Mouse (Mus musculus) lung, embryonic 14.5 days (tissue): ENCODE data around the gene Kcng3. TPM values are rescaled to one million over a fixed set of nuclear protein-coding genes. Genes with fewer than 3 reads are reported as not detected.

Experiments used
- ATAC-seq: fragments of 200-750 bp; cut with Nextera tagmentation; 2 replicates; pipeline ENCODE4 v1.8.0; 2017; ENCODE audit warnings: mild to moderate bottlenecking, moderate TSS enrichment, moderate library complexity; ENCODE audit not compliant: insufficient read depth
- DNase-seq: peaks from one replicate; pipeline ENCODE4 v3.0.0-alpha.2; 2015
- H3K27ac ChIP-seq: fragments of 300-500 bp; sonication (generic); 2 replicates; pipeline ENCODE4 v1.5.1; 2014; ENCODE audit warnings: low read depth, mild to moderate bottlenecking, moderate library complexity
- H3K27me3 ChIP-seq: fragments of 300-500 bp; sonication (generic); 2 replicates; pipeline ENCODE4 v1.6.1; 2014; ENCODE audit warnings: low read length, control low read depth; ENCODE audit not compliant: insufficient read depth
- H3K36me3 ChIP-seq: fragments of 300-500 bp; sonication (generic); 2 replicates; pipeline ENCODE4 v1.6.1; 2014; ENCODE audit warnings: control low read depth; ENCODE audit not compliant: insufficient read depth
- H3K4me1 ChIP-seq: fragments of 300-500 bp; sonication (generic); 2 replicates; pipeline ENCODE4 v1.6.1; 2014; ENCODE audit warnings: antibody characterized with exemption, control low read depth; ENCODE audit not compliant: insufficient read depth
- H3K4me2 ChIP-seq: fragments of 300-500 bp; sonication (generic); 2 replicates; pipeline ENCODE4 v1.6.1; 2014; ENCODE audit warnings: mild to moderate bottlenecking
- H3K4me3 ChIP-seq: fragments of 300-500 bp; sonication (generic); 2 replicates; pipeline ENCODE4 v1.5.1; 2014; ENCODE audit warnings: low read depth, low read length
- H3K9ac ChIP-seq: fragments of 300-500 bp; sonication (generic); 2 replicates; pipeline ENCODE4 v1.6.1; 2014
- H3K9me3 ChIP-seq: fragments of 300-500 bp; sonication (generic); 2 replicates; pipeline ENCODE4 v1.6.1; 2016; ENCODE audit warnings: low read depth, low read length, control low read depth
- CTCF ChIP-seq: IDR thresholded peaks from 2 replicates; pipeline ENCODE4 v1.5.1; 2016; ENCODE audit warnings: antibody characterized with exemption, low read depth
- WGBS: fragments of 180-500 bp; shearing (Covaris S2); extraction: QIAGEN DNeasy Blood & Tissue Kit; methylation state at CpG from one replicate; pipeline ENCODE4 v1.1.7; 2014; 5-methylcytosine and 5-hydroxymethylcytosine counted together
- polyA plus RNA-seq: library from polyadenylated mRNA; unstranded; fragments of >200 nt; fragmentation: Nextera tagmentation; extraction: Ambion mirVana; gene quantifications from 2 replicates; pipeline ENCODE4 v1.2.1, GENCODE M21; 2014

Gene Kcng3
- polyA plus RNA-seq, 1 experiment from 2014 or later, result not detected

DNA sequence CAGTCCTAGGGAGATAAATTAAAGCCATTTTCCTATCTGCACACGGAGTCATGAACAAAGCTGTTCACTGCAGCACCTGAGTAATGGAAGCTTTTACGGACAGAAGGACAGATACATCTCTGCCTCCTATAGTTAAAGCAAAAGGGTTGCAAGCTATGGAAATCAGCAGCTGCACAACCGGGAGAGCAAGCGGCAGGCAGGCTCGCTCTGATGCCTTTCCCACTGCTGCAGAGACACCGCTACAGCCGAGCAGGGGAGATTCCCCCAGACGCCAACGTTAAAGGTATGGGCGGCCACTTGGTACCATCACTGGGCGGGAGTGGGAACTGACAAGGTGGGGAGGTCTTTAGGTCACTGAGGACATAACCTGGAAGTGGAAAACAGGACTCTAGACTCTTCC, 17.8 kb downstream of the Kcng3 start:
- Histone ChIP-seq H3K27me3 (no peaks in the 10 kb centered on the region), H3K4me2 (peak overlapping the region; percentile 29; the same call in 1 of the 2 replicates), H3K4me3 (no peak overlapping the region), H3K9me3 (peaks cover 4% of the 10 kb centered on the region; the same call in 1 of the 2 replicates), H3K4me1 (no peaks in the 10 kb centered on the region), H3K9ac (no peak overlapping the region), H3K27ac (no peak overlapping the region), H3K36me3 (no peaks in the 10 kb centered on the region)
- DNase-seq (no peak), ATAC-seq (no peak)
- WGBS, result 28% methylated on average over 11 of the region's 11 CpGs
- no peak for TF ChIP-seq CTCF

DNA sequence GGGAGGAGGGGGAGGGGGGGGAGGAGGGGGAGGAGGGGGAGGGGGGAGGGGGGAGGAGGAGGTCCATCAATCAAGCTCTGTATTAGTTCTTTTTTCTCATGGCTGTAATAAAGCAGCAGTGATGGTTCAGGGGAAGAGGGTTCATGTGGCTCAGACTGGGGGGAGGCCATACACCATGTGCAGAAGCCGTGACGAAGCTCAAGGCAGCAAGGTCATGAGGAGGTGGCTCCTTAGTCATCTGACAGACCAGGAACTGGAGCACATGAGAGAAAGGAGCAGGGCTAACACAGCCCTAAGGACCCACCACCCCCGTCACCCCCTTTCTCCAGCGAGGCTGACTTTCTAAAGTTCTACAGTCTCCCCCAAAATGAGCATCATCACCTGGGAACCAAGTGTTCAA, 22.2 kb downstream of the Kcng3 start:
- Histone ChIP-seq H3K27ac (no peak overlapping the region), H3K9me3 (peaks cover 4% of the 10 kb centered on the region; the same call in 1 of the 2 replicates), H3K36me3 (no peaks in the 10 kb centered on the region), H3K4me1 (no peaks in the 10 kb centered on the region), H3K4me2 (no peak overlapping the region), H3K27me3 (no peaks in the 10 kb centered on the region), H3K9ac (no peak overlapping the region), H3K4me3 (no peak overlapping the region)
- no peak for TF ChIP-seq CTCF
- DNase-seq (no peak), ATAC-seq (no peak)
- 76% methylated on average over 4 of the region's 4 CpGs for WGBS

DNA sequence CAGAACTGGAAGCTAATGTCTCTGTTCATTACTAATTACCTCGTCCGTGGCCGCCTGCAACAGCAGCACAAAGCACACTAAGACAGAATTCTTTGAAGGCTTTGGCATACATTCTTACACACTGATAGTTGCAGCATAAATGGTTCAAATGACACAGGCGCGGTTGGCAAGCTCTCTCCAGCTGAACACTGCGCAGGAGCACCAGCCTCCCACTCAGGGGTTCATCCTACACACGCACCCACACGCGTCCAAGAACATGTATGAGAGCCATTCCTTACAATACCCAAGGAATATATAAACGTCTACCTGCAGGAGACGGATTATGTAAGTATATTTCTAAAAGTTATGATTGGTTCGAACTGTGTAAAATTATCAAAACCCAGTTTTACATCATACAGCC, 30.7 kb downstream of the Kcng3 start:
- Histone ChIP-seq H3K9me3 (no peaks in the 10 kb centered on the region), H3K4me3 (no peak overlapping the region), H3K27ac (no peak overlapping the region), H3K27me3 (no peaks in the 10 kb centered on the region), H3K9ac (no peak overlapping the region), H3K36me3 (no peaks in the 10 kb centered on the region), H3K4me1 (no peaks in the 10 kb centered on the region), H3K4me2 (no peak overlapping the region)
- DNase-seq, result no peak
- ATAC-seq, result no peak
- TF ChIP-seq CTCF, result no peak
- 82% methylated on average over 12 of the region's 12 CpGs for WGBS

DNA sequence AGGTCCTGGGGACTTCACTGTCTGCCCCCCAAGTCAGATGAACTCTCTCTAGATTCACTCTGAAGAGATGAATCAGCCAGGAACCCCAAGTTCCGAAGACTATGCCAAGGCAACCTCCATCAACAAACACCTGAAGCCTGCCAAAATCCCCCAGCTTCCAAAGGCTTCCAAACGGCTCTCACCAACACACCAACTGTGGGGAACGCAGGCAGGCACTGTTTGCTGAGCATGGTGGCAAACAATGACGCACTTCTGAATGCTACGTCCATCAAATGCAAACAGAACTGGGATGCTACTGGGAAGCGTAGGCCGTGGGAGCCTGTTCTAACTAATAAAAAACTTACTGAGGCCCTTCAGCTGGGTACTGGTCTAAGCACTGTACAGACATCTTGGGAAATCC, 35.7 kb downstream of the Kcng3 start:
- Histone ChIP-seq H3K4me1 (no peaks in the 10 kb centered on the region), H3K36me3 (no peaks in the 10 kb centered on the region), H3K9me3 (no peaks in the 10 kb centered on the region), H3K4me2 (no peak overlapping the region), H3K4me3 (no peak overlapping the region), H3K27ac (no peak overlapping the region), H3K27me3 (no peaks in the 10 kb centered on the region), H3K9ac (no peak overlapping the region)
- ATAC-seq (no peak), DNase-seq (no peak)
- 59% methylated on average over 7 of the region's 7 CpGs for WGBS
- TF ChIP-seq CTCF, result no peak

DNA sequence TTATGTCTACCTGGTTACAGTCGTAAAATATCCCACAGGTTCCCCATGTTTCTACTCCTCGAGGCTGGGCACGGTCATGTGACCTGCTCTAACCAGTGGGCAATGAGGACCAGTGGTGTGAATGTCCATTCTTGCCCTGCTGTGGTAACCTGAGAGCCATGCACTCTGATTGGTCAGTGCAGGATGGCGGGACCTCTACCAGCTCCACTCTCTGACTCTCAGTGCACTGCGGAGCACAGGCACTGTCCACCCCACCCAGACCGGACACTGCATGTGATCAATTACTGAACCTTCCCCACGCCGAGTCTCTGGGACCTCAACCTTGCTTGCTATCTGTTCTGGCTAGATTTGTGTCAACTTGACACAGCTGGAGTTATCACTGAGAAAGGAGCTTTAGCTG, 37.2 kb downstream of the Kcng3 start:
- no peak for DNase-seq
- no peak for ATAC-seq
- Histone ChIP-seq H3K27me3 (no peaks in the 10 kb centered on the region), H3K9ac (no peak overlapping the region), H3K4me3 (no peak overlapping the region), H3K9me3 (no peaks in the 10 kb centered on the region), H3K4me1 (no peaks in the 10 kb centered on the region), H3K4me2 (no peak overlapping the region), H3K27ac (no peak overlapping the region), H3K36me3 (no peaks in the 10 kb centered on the region)
- WGBS, result 68% methylated on average over 8 of the region's 8 CpGs
- no peak for TF ChIP-seq CTCF

DNA sequence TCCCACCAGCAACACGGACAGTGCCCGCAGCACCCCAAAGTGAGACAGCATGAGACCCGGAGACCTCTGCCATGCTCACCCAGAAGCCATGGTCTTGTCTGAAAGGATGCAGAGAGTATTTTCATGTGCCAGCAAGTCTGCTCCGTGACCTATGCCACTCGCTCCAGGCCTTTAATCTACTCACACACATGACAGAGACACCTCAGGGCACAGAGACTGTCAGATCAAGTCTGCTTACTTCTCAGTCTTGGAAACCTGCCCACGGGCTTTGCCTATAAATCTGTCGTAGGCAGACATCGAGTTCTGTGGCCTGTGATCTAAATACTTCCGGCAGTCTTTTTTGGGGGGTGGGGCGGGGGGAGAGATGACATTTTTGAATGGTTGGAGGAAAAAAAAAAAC, 38.3 kb downstream of the Kcng3 start:
- Histone ChIP-seq H3K27me3 (no peaks in the 10 kb centered on the region), H3K27ac (no peak overlapping the region), H3K4me2 (no peak overlapping the region), H3K36me3 (no peaks in the 10 kb centered on the region), H3K9me3 (peaks cover 9% of the 10 kb centered on the region; the same call in 1 of the 2 replicates), H3K9ac (no peak overlapping the region), H3K4me3 (no peak overlapping the region), H3K4me1 (no peaks in the 10 kb centered on the region)
- TF ChIP-seq CTCF, result no peak
- ATAC-seq (no peak), DNase-seq (peak; percentile 61)
- 59% methylated on average over 10 of the region's 10 CpGs for WGBS

DNA sequence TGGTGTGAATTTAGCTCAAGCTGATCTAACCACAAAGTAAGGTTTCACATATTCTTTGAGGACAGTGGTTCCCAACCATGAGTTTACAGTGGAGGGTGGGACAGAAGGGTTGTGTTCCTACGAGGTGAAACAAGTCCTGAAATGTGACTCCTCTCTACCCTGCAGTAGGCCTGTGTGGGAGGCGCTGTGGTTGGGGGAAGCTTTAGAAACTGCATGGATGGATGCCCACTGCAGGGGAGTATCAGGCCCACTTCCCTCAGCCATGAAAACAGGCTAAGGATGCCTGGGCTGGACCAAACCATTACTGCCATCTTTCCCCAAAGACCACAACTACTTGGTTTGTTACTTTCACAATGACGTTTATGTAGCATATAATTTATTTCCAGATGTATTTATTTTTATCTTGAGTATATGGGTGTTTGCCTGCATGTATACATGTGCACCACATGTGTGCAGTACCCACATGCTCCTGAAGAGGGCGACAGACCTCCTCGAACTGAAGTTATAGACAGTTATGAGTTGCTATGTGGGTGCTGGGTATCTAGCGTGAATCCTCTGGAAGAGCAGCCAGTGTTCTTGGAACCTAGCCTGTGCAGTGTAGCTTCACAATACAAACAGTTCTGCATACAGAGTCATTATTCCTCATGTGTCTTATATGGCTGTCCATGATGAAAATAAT, 42.9 kb downstream of the Kcng3 start:
- H3K27ac ChIP-seq, result no peak overlapping the region
- H3K9me3 ChIP-seq, result peaks cover 9% of the 10 kb centered on the region; the same call in 1 of the 2 replicates
- peak; percentile 38 for TF ChIP-seq CTCF
- no peak overlapping the region for H3K9ac ChIP-seq
- H3K4me2 ChIP-seq, result no peak overlapping the region
- no peak for ATAC-seq
- H3K27me3 ChIP-seq, result no peaks in the 10 kb centered on the region
- no peak for DNase-seq
- no peaks in the 10 kb centered on the region for H3K4me1 ChIP-seq
- WGBS, result 84% methylated on average over 6 of the region's 6 CpGs
- no peak overlapping the region for H3K4me3 ChIP-seq
- H3K36me3 ChIP-seq, result no peaks in the 10 kb centered on the region
